Mouse (Mus musculus) lung, postnatal 0 days (tissue): ENCODE data around the gene Arid3a.

Experiments used
- CTCF ChIP-seq: IDR thresholded peaks from 2 replicates; pipeline ENCODE4 v1.5.1; 2016; ENCODE audit warnings: antibody characterized with exemption, mild to moderate bottlenecking
- EP300 ChIP-seq: IDR thresholded peaks from 2 replicates; pipeline ENCODE4 v1.6.1; 2016; ENCODE audit warnings: antibody characterized with exemption, mild to moderate bottlenecking, control low read depth

- TF ChIP-seq EP300: no peak
- TF ChIP-seq CTCF: no peak
These were observed 9.2 kb upstream of the Arid3a start for GRCm38 (mm10) chr10:79917532-79918100.
